Mouse (Mus musculus): ENCODE results near the gene Plcl1.
"Not testable (repeated sequence)": the region's sequence is repeated elsewhere in the genome, so short reads cannot be mapped to it uniquely, and the experiment has no call there.

Plcl1 gene

DNA sequence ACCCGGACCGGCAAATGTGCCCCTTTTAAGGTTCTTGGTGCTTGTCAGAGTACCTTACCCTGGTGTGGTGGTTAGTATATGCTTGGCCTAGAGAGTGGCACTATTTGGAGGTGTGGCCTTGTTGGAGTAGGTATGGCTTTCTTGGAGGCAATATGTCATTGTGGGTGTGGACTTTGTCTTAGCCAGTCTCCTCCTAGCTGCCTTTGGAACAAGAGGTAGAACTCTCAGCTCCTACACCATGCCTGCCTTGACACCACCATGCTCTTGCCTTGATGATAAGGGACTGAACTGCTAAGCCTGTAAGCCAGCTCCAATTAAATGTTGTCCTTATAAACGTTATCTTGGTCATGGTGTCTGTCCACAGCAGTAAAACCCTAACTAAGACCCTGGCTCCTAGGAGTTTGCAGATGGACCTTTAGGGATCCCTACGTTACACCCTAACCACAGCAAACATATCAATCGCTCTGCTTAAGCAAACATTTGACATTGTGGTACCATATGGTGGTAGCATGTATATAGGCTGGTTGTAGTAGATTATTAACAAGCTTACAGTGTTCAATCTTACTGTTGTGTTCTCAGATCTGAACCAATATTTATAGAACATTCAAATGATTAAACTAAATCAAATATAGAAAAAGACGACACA lies 39.4 kb downstream of the Plcl1 start:
- no peak for DNase-seq

DNA sequence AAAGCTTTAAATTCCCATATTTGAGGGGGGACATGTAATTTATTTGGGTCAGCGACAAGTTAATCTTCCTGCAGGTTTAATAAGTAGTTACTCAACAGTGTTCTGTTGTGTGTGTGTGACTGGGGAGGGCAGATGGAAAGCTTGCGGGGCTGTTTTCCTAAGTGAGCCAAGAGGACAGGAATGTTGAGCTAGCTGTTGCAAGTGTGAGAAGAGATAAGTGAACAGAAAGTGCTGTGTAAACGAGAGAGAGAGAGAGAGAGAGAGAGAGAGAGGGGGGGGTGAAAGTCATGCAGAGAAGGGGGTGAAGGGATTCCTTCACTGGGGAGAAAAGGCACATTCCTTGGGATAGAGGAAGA lies 39.9 kb downstream of the Plcl1 start:
- no peak for DNase-seq

DNA sequence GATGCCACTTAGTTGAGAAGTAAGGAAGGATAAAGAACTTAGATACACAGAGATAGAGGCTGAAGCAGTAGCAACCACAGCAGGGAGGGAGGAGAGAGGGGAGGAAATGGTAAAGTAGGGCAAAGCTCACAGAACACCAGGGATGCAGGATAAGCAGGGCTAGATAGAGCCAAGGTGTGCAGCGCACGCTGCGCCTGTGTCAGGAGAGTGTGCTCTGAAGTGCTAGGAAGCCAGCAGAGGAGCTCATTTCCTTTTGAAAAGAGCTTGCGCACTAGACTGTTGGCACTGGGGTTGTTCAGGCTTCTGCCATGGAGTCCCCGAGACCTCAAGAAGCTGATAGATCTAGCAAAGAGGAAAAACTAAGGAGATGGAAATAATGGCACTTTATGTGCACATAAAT lies 40.6 kb downstream of the Plcl1 start:
- DNase-seq: no peak

DNA sequence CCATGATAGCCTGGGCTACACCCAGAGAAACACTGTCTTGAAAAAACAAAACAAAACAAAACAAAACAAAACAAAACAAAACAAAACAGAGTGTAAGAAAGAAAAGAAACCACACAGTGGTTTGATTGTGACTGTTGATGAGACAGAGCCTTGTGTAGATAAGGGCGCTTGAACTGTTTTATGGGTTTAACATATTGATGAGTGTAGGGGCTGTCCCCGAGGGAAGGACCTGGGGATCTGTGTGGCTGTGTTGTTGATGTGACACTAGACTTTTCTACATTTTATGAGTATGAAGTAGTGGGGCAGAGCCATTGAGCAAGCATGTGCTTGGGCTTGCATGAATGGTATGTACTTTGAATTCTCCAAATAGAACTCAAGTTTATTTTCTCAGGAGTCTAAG lies 41.2 kb downstream of the Plcl1 start:
- DNase-seq: no peak

DNA sequence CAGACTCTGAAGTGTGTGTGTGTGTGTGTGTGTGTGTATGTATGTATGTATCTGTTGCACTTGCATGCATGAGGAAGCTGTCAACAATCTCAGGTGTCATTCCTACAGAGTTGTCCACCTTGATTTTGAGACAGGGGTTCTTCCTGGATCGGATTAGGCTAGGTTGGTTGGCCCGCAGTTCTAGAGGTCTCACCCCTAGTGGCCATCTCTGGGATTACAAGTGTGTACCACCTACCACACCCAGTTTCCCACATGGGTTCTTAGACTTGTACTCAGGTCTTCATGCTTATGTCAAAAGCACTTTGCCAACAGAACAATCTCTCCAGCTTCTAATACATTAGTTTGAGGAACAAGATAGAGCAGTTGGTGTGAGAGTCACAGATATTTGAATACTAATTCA lies 41.9 kb downstream of the Plcl1 start:
- no peak for DNase-seq

DNA sequence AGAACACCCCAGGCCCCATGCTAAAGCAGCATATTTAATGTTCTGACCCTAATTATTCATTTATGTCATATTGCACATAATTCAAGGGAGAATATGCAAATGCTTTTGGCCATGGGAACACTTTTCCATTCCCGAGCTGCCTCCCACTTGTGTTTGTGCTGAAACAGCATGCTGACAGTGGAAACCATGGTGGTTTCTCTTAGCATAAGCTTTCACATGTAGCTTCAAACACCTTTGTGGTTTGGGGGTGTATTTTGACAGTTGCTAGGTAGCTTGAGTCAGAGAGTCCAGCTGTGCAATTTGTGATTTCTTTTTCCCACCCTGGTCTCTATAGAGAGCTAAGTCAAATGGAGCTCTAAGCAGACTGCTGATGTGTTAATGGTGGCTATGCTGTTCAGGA lies 42.4 kb downstream of the Plcl1 start:
- DNase-seq: no peak

DNA sequence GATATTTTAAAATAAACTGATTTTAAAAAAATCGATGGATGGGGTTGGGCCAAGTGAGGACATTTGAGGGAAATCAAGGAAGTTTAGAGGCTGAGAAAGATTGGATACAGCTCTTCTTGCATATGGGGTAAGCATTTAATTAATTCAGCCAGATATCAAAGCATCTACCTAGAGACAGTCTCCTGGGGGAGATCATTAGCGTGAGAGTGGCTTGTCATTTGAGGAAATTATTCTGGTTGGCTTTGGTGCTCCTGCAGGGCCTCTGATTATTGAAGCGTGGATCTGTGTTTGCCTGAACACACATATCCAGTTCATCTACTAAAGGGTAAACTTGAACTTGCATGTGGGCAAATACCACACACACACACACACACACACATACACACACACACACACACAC lies 44.1 kb downstream of the Plcl1 start:
- no peak for DNase-seq

DNA sequence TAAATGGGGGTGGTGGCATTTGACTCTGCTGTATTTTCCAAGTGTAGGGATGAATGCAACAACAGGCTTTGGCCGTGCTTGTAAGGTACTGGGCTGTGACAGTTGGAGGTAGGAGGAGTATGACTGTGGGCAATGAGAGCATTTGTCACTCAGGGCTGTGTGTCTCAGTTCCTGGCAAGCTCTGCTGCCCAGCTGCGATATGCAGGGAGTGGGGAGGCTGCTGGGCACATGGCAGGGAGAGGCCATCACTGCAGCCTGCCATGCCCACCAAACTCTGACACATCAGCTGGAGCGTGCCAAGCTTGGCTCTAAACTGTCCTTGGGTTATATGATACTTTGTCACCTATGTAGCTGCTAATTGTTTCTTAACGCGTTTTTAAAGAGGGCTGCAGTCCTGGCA lies 48.4 kb downstream of the Plcl1 start:
- no peak for DNase-seq

DNA sequence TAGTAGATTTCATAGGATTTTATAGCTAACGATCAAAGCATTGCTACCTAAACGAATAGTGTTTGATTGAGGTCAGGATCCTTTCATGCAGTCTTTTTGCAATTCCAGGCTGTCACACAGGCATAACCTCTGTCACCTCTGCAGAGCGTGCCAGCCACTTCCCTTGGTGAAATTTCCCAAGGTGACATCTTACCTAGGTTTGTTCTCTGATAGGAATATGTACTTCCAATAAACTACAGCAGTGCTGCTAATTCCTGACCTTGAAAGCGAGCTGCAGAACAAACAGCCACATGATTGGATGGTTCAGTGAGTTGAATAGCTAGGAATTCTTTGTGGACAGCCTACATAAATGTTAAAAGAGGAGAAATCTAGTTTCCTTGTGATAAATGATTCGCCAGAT lies 56.6 kb downstream of the Plcl1 start:
- no peak for DNase-seq

DNA sequence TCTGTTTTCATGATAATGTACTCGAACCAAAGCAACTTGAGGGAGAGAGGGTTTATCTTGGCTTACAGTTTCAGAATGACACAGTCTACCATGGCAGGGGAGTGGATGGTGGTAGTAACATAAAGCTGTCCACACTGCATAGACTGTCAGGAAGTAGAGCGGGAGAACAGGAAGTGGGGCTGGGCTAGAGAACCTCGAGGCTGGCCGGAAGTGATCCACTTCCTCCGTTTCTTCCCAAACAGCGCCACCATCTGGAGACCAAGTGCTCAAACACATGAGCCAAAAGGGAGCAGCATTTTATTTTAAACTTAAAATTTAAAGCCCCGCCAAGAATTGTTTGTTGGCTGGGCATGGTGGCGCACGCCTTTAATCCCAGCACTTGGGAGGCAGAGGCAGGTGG lies 68.0 kb downstream of the Plcl1 start:
- no peak for DNase-seq

DNA sequence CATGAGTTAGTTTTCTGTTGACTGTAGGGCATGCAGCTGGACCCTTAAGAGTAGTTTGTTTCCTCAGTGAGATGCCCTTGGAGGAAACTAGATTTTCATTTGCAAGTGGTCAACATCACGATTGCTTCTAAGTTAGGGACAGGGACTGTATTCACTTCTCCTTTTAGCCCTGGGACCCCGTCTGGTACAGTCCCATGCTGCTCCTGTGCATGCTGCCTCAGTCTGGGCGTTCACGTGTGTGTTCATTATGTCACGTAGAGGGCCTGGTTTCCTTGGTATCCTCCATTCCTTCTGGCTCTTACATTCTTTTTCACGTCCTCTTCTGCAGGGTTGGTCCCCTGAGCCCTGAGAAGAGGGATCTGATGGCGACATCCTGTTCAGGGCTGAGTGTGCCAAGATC lies 69.3 kb downstream of the Plcl1 start:
- DNase-seq: no peak

DNA sequence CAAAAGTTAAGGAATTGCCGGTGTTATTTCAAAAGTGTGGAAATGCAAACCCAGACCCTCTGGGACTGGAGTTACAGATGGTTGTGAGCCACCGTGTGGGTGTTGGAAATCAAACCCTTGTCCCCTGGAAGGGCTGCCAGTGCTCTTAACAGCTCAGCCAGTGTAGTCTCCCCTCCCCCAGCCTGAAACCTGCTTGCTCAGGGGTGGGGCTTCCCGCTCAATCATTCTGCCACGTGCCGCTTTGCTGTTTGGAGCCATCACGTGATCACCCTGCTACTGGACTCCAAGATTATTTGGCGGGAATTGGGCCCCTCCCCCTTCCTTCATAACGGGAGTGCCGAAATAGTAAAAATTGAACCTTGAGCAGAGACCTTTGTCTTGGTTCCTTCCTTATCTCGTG lies 81.7 kb downstream of the Plcl1 start:
- not testable (repeated sequence) for DNase-seq

DNA sequence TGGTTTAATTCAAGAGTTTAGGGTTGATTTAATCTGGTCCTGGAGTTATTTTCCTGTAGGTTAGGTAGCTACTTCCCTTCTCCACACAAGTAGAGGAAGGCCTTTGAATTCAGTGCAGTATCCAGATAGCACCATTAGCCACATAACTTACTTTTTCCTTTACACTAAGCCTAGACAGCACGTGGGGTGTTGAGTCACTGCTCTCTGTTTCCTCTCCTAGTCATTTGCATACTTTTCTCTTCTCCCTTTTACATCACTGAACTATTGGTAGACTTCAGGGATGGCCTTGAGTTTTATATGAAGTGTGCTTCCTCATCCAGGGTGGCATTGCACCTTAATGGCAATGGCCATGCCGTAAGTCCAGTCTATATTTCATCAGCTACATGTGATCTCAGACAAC lies 82.5 kb downstream of the Plcl1 start:
- no peak for DNase-seq

DNA sequence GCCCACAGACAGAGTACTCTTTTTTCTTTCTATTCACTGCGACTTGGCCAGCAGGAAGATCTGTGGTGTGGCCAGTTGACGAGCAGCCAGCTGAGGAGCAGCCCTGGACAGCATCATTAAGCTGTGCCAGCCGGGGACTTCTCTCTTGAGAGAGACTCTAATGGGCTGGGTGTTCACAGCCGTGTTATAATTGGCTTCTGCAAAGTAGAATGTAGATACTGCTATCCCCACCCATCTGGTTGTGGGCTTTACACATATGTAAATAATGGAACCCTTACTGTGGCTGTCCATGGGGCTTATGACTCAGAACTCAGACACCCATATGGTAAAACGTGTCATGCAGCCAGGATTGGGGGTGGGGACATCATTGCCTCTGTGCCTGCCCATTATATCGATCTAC lies 83.6 kb downstream of the Plcl1 start:
- no peak for DNase-seq

DNA sequence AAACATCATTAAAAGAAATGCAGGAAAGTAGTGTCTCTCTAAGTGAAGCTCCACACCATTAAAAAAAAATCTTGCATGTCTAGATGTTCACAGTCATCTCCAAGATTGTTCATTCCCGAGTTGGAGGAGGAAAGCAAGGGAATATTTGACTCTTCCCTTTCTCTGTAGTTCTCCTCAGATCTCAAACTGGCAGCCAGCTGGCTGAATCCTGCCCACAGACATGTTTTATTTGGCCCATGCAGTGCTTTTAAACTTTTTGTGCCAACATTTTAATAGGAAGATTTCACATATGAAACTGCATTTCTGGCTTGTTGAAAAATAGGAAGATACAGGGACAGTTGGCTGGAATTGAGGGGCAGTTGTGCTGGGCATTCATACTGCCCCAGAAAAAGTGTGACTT lies 94.2 kb downstream of the Plcl1 start:
- DNase-seq: no peak

DNA sequence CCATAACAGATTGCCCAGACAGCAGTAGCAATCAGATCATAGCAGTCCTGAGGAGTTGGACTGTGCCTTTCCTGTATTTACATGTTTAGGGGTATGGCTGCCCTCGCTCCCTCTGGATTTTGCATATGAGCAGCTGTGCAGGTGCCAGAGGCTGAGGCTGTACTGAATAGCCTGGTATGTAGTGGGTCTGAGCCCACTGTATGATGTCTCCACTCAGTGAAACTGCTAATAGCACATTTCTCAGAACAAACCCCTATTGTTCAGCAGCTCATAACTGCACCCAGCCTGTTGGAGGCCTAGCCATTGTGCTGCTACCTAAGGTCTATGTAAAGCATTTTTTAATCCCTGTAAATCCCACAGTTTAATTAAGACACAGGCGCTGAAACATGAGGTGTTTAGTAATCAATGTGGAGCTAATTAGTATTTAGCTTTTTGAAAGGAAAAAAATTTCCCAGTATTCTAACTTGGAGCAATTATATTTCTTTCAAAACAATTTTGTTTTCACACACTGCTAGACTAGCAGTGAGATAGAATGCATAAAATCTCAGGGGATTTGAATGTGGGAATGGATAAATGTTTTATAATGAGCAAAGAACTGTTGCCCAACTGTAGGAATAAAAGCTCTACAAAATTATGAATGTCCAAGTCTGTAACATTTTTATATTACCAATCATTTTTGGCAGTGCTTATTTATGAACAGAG lies 95.4 kb downstream of the Plcl1 start:
- DNase-seq: no peak

DNA sequence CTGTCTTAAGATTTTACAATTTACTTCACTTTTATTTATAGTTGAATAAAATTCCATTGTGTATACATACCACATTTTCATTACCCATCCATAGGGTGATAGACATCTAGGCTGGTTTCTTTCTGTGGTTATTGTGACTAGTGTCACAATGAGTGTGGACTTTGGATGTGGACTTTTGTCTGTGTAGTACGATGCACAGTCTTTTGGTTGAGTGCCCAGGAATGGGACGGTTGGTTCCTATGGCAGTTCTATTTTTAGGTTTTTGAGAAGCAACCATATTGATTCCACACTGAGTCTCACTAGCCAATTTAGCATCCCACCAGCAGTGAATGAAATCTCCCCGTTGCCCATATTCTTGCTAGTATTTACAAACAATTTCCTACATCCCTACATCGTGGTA lies 100.1 kb downstream of the Plcl1 start:
- no peak for DNase-seq

DNA sequence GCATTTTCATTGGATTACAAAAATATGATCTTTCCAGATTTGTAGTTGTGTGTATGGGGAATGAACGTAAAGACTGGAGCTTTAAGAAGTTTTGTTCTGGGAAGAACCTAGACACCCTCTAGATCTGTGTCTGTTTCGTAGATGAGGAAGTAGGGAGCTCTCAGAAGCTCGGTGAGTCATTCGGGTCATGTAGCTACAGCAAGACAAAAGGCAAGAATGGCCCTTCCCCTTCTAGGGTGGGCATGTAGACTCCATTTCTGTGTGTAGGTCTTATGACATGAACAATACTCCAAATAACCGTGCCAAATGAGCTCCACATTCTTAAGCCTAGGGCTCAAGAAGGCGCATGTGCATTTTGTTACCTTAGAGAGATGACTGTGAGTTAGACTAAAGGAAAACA lies 101.3 kb downstream of the Plcl1 start:
- DNase-seq: no peak

DNA sequence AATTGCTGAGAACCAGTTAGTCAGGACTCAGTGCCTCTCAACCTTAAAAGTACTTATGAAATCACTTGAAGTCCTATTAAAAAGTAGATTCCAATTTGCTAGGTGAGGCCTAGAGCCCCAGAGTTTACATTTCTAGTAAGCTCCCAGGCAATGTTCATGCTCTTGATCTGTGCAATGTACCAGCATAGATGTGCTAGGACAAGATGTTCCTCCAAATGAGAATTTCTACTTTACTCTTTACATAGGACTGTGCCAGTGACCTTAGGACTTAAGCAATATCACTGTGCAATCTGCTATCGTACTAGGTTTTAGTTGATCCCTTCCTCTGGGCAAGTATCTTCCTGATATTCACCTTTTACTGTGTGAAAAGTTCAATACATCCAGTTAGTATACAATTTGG lies 103.9 kb downstream of the Plcl1 start:
- no peak for DNase-seq

DNA sequence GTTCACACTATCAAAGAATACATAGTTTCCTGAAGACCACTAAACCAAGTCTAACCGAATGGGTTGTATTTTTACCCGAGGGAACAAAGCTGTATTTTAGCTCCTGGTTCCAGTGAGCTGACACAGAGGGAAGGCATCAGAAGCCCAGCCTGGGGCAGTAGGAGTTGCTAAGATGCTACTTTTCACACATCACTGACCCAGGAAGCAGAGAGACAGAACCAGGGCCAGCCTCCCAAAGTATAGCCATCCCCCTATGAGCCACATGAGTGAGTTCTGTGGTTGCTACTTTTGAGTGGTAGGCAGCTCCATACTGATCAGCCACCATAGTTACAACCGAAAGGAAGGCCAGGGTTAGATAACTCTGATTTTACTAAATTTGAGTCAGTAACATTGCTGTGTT lies 106.4 kb downstream of the Plcl1 start:
- no peak for DNase-seq

DNA sequence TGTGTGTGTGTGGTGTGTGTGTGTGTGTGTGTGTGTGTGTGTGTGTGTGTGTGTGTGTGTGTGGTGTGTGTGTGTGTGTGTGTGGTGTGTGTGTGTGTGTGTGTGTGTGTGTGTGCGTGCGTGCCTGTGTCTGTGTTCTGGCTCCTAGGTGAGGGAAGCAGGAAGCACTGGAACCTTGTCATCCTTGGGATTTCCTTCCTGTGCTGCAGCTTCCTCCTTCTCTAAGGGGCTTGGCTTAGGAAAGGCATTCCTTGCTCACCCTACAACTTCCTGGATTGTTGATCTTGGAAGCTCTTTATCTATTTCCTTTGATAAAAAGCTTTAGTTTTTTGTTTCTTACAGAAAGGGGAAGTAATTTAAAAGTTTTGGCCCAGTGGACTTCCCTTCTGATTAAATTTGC lies 107.1 kb downstream of the Plcl1 start:
- not testable (repeated sequence) for DNase-seq

DNA sequence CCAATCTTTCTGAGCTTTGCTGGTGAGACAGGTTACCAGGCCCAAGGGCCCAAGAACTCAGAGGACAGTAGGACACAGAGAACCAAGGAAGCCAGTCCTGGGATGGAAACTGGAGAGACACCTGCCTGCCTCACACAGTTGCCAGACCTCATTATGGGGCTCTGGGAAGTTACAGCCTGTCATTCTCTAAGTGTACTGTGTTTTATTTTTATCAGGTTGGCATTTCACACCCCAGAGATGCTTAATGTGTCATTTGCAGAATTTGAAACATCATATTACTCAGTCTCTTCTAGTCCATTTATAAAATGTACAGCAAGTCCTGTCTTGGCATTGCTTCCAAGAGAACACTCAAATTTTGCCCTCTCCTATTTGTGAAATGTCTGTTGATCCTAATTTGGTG lies 111.5 kb downstream of the Plcl1 start:
- no peak for DNase-seq

DNA sequence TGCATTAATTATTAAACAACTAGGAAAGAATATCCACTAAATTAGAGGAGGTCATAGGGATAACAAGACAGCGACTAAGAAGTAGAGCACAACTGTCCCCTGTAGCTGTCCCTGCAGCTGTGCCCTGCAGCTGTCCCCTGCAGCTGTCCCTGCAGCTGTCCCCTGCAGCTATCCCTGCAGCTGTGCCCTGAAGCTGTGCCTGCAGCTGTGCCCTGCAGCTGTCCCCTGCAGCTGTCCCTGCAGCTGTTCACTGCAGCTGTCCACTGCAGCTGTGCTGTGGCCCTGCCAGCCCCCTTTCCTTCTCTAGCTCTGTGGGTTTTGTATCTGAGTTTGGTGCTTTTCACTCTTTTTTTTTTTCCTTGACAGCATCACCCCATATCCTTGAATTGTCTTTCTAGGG lies 118.2 kb downstream of the Plcl1 start:
- DNase-seq: no peak

DNA sequence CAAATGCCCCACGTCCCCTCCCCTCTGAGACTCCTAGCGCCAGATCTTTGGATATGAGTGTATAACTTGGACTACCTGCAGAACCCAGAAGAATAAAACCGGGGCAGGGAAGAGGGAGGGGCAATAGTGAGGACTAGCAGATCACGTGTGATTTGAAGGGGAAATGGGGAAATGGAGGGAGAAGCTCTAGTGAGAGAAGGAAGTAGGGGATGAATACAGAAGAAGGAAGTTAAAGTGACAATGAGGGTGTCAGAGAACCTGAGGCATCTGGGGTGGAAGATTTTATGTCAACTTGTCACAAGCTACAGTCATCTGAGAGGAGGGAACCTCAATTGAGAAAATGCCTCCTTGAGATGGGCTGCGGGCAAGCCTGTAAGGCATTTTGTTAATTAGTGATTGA lies 119.4 kb downstream of the Plcl1 start:
- no peak for DNase-seq

DNA sequence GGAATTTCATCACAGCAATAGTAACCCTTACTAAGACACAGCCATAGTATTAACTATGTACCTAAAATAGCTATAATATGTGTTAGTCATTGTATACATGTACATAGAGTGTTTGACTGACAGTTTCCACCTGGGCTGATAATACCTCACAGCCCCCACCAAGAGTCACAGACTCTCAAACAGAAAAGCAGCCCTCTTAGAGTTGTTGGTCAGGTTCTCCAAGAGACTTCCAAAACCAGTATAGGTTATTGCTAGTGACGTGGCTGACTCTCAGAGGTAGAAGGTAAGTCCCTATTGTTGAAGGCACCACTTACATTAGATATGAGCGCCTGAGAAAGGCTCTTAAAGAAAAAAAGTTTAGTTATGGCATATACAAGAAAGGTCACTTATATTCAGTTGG lies 120.0 kb downstream of the Plcl1 start:
- DNase-seq: no peak
